Mouse (Mus musculus) midbrain, embryonic 16.5 days (tissue): Measurements from ENCODE around the gene Ube2q2. TPM values are rescaled to one million over a fixed set of nuclear protein-coding genes. Genes with fewer than 3 reads are reported as not detected.
"Not testable (repeated sequence)": the region's sequence is repeated elsewhere in the genome, so short reads cannot be mapped to it uniquely, and the experiment has no call there.

Source experiments
- ATAC-seq: fragments of 200-750 bp; cut with Nextera tagmentation; 2 replicates; pipeline ENCODE4 v1.8.0; 2017; ENCODE audit warnings: moderate TSS enrichment
- H3K27ac ChIP-seq: fragments of 300-500 bp; sonication (generic); 2 replicates; pipeline ENCODE4 v1.5.1; 2014; ENCODE audit warnings: mild to moderate bottlenecking, low read length, mixed read lengths
- H3K27me3 ChIP-seq: fragments of 300-500 bp; sonication (generic); 2 replicates; pipeline ENCODE4 v1.6.1; 2014; ENCODE audit warnings: low read depth, low read length, mixed read lengths; ENCODE audit not compliant: control insufficient read depth, insufficient read depth
- H3K36me3 ChIP-seq: fragments of 300-500 bp; sonication (generic); 2 replicates; pipeline ENCODE4 v1.6.1; 2014; ENCODE audit warnings: mild to moderate bottlenecking, low read length, moderate library complexity, mixed read lengths; ENCODE audit not compliant: control insufficient read depth, insufficient read depth
- H3K4me1 ChIP-seq: fragments of 300-500 bp; sonication (generic); 2 replicates; pipeline ENCODE4 v1.6.1; 2014; ENCODE audit warnings: mild to moderate bottlenecking, low read length, mixed read lengths; ENCODE audit not compliant: control insufficient read depth, insufficient read depth
- H3K4me2 ChIP-seq: fragments of 300-500 bp; sonication (generic); 2 replicates; pipeline ENCODE4 v1.6.1; 2014; ENCODE audit warnings: mild to moderate bottlenecking, low read length, mixed read lengths
- H3K4me3 ChIP-seq: fragments of 300-500 bp; sonication (generic); 2 replicates; pipeline ENCODE4 v1.5.1; 2014; ENCODE audit warnings: low read depth, mild to moderate bottlenecking, low read length, moderate library complexity, mixed read lengths
- H3K9ac ChIP-seq: fragments of 300-500 bp; sonication (generic); 2 replicates; pipeline ENCODE4 v1.6.1; 2014; ENCODE audit warnings: low read depth, low read length, mixed read lengths
- H3K9me3 ChIP-seq: fragments of 300-500 bp; sonication (generic); replicated peaks from 2 replicates; pipeline ENCODE4 v1.6.1; 2014; ENCODE audit warnings: mild to moderate bottlenecking, low read length, mixed read lengths; ENCODE audit not compliant: control insufficient read depth, poor library complexity, severe bottlenecking
- WGBS: fragments of 180-500 bp; shearing (Covaris S2); extraction: QIAGEN DNeasy Blood & Tissue Kit; methylation state at CpG from one replicate; pipeline ENCODE4 v1.1.7; 2014; 5-methylcytosine and 5-hydroxymethylcytosine counted together
- polyA plus RNA-seq: library from polyadenylated mRNA; unstranded; fragments of >200 nt; fragmentation: Nextera tagmentation; extraction: Ambion mirVana; gene quantifications from 2 replicates; pipeline ENCODE4 v1.2.1, GENCODE M21; 2015

Ube2q2 gene
- 38.1 and 38.7 TPM in 2 replicates for polyA plus RNA-seq

GRCm38 (mm10) chr9:55148854-55149498 lies at the start of gene Ube2q2:
Gene Ube2q2, plus strand, starts transcription at chr9:55148854.
- H3K27me3 ChIP-seq: no peaks in the 10 kb centered on the region
- peak within 1 kb of the TSS; percentile 66 for H3K4me3 ChIP-seq
- H3K4me2 ChIP-seq: peak within 1 kb of the TSS; percentile 78
- under 1% methylated on average over 69 of the region's 81 CpGs for WGBS
- peak within 1 kb of the TSS; percentile 80 for H3K9ac ChIP-seq
- no peaks in the 10 kb centered on the region for H3K36me3 ChIP-seq
- H3K27ac ChIP-seq: peak within 1 kb of the TSS; percentile 83
- ATAC-seq: peak; percentile 86
- no peaks in the 10 kb centered on the region for H3K9me3 ChIP-seq
- peaks cover 19% of the 10 kb centered on the region for H3K4me1 ChIP-seq

GRCm38 (mm10) chr9:55101117-55101516 lies 47.5 kb upstream of the Ube2q2 start:
- no peaks in the 10 kb centered on the region for H3K27me3 ChIP-seq
- H3K9ac ChIP-seq: no peak overlapping the region
- H3K9me3 ChIP-seq: 0 out of 2 replicates have a peak, but pooled peaks cover 3% of the 10 kb centered on the region
- no peaks in the 10 kb centered on the region for H3K36me3 ChIP-seq
- H3K4me2 ChIP-seq: no peak overlapping the region
- no peak for ATAC-seq
- no peaks in the 10 kb centered on the region for H3K4me1 ChIP-seq
- no peak overlapping the region for H3K27ac ChIP-seq
- WGBS: 44% methylated on average over 3 of the region's 3 CpGs
- H3K4me3 ChIP-seq: no peak overlapping the region

- H3K4me1 ChIP-seq: no peaks in the 10 kb centered on the region
- no peak overlapping the region for H3K27ac ChIP-seq
- 0 out of 2 replicates have a peak, but pooled peaks cover 3% of the 10 kb centered on the region for H3K9me3 ChIP-seq
- no peak overlapping the region for H3K4me3 ChIP-seq
- H3K9ac ChIP-seq: no peak overlapping the region
- WGBS: 92% methylated on average over 8 of the region's 8 CpGs
- no peak overlapping the region for H3K4me2 ChIP-seq
- H3K27me3 ChIP-seq: no peaks in the 10 kb centered on the region
- ATAC-seq: no peak
- H3K36me3 ChIP-seq: no peaks in the 10 kb centered on the region
Observed at GRCm38 (mm10) chr9:55102186-55102835, 46.3 kb upstream of the Ube2q2 start.

GRCm38 (mm10) chr9:55102931-55103630 lies 45.6 kb upstream of the Ube2q2 start:
- no peaks in the 10 kb centered on the region for H3K36me3 ChIP-seq
- H3K4me1 ChIP-seq: no peaks in the 10 kb centered on the region
- H3K27ac ChIP-seq: no peak overlapping the region
- H3K4me2 ChIP-seq: no peak overlapping the region
- H3K9ac ChIP-seq: no peak overlapping the region
- WGBS: 94% methylated on average over 5 of the region's 5 CpGs
- no peak for ATAC-seq
- H3K4me3 ChIP-seq: no peak overlapping the region
- H3K9me3 ChIP-seq: 0 out of 2 replicates have a peak, but pooled peaks cover 3% of the 10 kb centered on the region
- no peaks in the 10 kb centered on the region for H3K27me3 ChIP-seq

GRCm38 (mm10) chr9:55110059-55110834 lies 38.4 kb upstream of the Ube2q2 start:
- peak overlapping the region; percentile 33 for H3K4me2 ChIP-seq
- 32% methylated on average over 16 of the region's 16 CpGs for WGBS
- no peaks in the 10 kb centered on the region for H3K4me1 ChIP-seq
- H3K9me3 ChIP-seq: no peaks in the 10 kb centered on the region
- no peak overlapping the region for H3K4me3 ChIP-seq
- no peak overlapping the region for H3K27ac ChIP-seq
- peak; percentile 93 for ATAC-seq
- no peaks in the 10 kb centered on the region for H3K27me3 ChIP-seq
- H3K36me3 ChIP-seq: no peaks in the 10 kb centered on the region
- H3K9ac ChIP-seq: no peak overlapping the region

GRCm38 (mm10) chr9:55110835-55111217 lies 37.8 kb upstream of the Ube2q2 start:
- not testable (repeated sequence) for H3K27ac ChIP-seq, ATAC-seq, H3K27me3 ChIP-seq, H3K36me3 ChIP-seq, H3K4me3 ChIP-seq, H3K9me3 ChIP-seq, H3K4me1 ChIP-seq, H3K9ac ChIP-seq, H3K4me2 ChIP-seq
- 8% methylated on average over 1 of the region's 3 CpGs for WGBS

GRCm38 (mm10) chr9:55114752-55115151 lies 33.9 kb upstream of the Ube2q2 start:
- no peak for ATAC-seq
- 94% methylated on average over 1 of the region's 1 CpGs for WGBS

GRCm38 (mm10) chr9:55117293-55118055 lies 31.2 kb upstream of the Ube2q2 start:
- ATAC-seq: no peak
- Histone ChIP-seq H3K4me1 (no peaks in the 10 kb centered on the region), H3K27ac (no peak overlapping the region), H3K4me2 (no peak overlapping the region), H3K36me3 (no peaks in the 10 kb centered on the region), H3K9ac (no peak overlapping the region), H3K9me3 (no peaks in the 10 kb centered on the region), H3K4me3 (no peak overlapping the region), H3K27me3 (no peaks in the 10 kb centered on the region)
- WGBS: 76% methylated on average over 5 of the region's 5 CpGs

More at GRCm38 (mm10) chr9:55114752-55115151, 33.9 kb upstream of the Ube2q2 start:
- H3K9ac ChIP-seq: no peak overlapping the region
- no peaks in the 10 kb centered on the region for H3K36me3 ChIP-seq
- no peak overlapping the region for H3K27ac ChIP-seq
- no peaks in the 10 kb centered on the region for H3K27me3 ChIP-seq
- no peak overlapping the region for H3K4me2 ChIP-seq
- H3K4me1 ChIP-seq: no peaks in the 10 kb centered on the region
- H3K9me3 ChIP-seq: no peaks in the 10 kb centered on the region
- H3K4me3 ChIP-seq: no peak overlapping the region
